Mouse (Mus musculus) limb, embryonic 11.5 days (tissue): ENCODE measurements around the gene Gdf10. TPM values are rescaled to one million over a fixed set of nuclear protein-coding genes. Genes with fewer than 3 reads are reported as not detected.

Source experiments
- ATAC-seq: fragments of 200-750 bp; cut with Nextera tagmentation; 2 replicates; pipeline ENCODE4 v1.8.0; 2017; ENCODE audit warnings: low read depth; ENCODE audit not compliant: insufficient number of reproducible peaks, low FRiP score, low TSS enrichment
- DNase-seq: peaks from one replicate; pipeline ENCODE4 v3.0.0-alpha.2; 2015; ENCODE audit warnings: low spot score
- H3K27ac ChIP-seq: fragments of 300-500 bp; sonication (generic); replicated peaks from 2 replicates; pipeline ENCODE4 v1.5.1; 2014; ENCODE audit warnings: low read depth, mild to moderate bottlenecking, low read length
- H3K27me3 ChIP-seq: fragments of 300-500 bp; sonication (generic); 2 replicates; pipeline ENCODE4 v1.6.1; 2014; ENCODE audit warnings: mild to moderate bottlenecking, low read length, mixed read lengths; ENCODE audit not compliant: control insufficient read depth, insufficient read depth
- H3K36me3 ChIP-seq: fragments of 300-500 bp; sonication (generic); 2 replicates; pipeline ENCODE4 v1.6.1; 2014; ENCODE audit warnings: mild to moderate bottlenecking, low read length, moderate library complexity, mixed read lengths; ENCODE audit not compliant: control insufficient read depth, insufficient read depth
- H3K4me1 ChIP-seq: fragments of 300-500 bp; sonication (generic); 2 replicates; pipeline ENCODE4 v1.6.1; 2014; ENCODE audit warnings: low read length, mixed read lengths; ENCODE audit not compliant: control insufficient read depth, insufficient read depth
- H3K4me2 ChIP-seq: fragments of 300-500 bp; sonication (generic); 2 replicates; pipeline ENCODE4 v1.6.1; 2014; ENCODE audit warnings: low read depth, mild to moderate bottlenecking, moderate library complexity; ENCODE audit not compliant: severe bottlenecking
- H3K4me3 ChIP-seq: fragments of 300-500 bp; sonication (generic); 2 replicates; pipeline ENCODE4 v1.5.1; 2014; ENCODE audit warnings: low read depth, low read length
- H3K9ac ChIP-seq: fragments of 300-500 bp; sonication (generic); 2 replicates; pipeline ENCODE4 v1.6.1; 2014; ENCODE audit warnings: mild to moderate bottlenecking, low read length
- H3K9me3 ChIP-seq: fragments of 300-500 bp; sonication (generic); 2 replicates; pipeline ENCODE4 v1.6.1; 2016; ENCODE audit warnings: low read length; ENCODE audit not compliant: control insufficient read depth
- WGBS: fragments of 180-500 bp; shearing (Covaris S2); extraction: QIAGEN DNeasy Blood & Tissue Kit; methylation state at CpG from one replicate; pipeline ENCODE4 v1.1.7; 2014; 5-methylcytosine and 5-hydroxymethylcytosine counted together
- polyA plus RNA-seq: library from polyadenylated mRNA; unstranded; fragments of >200 nt; fragmentation: Nextera tagmentation; extraction: Ambion mirVana; gene quantifications from 2 replicates; pipeline ENCODE4 v1.2.1, GENCODE M21; 2014

The Gdf10 gene
- polyA plus RNA-seq, 1 experiment from 2014 or later = 4.9 TPM

- peaks cover 18% of the 10 kb centered on the region for H3K27me3 ChIP-seq
- no peak overlapping the region for H3K4me2 ChIP-seq
- H3K9me3 ChIP-seq = no peaks in the 10 kb centered on the region
- H3K27ac ChIP-seq = no peak overlapping the region
- no peak overlapping the region for H3K9ac ChIP-seq
- H3K4me3 ChIP-seq = no peak overlapping the region
- WGBS = 24% methylated on average over 14 of the region's 14 CpGs
- H3K36me3 ChIP-seq = no peaks in the 10 kb centered on the region
- peaks cover 5% of the 10 kb centered on the region; the same call in 1 of the 2 replicates for H3K4me1 ChIP-seq
- DNase-seq (no peak), ATAC-seq (no peak)
Measured at GRCm38 (mm10) chr14:33920727-33921559, 2.4 kb upstream of the Gdf10 start.

GRCm38 (mm10) chr14:33922771-33923167 is 618 bp upstream of the Gdf10 start:
- 13% methylated on average over 8 of the region's 8 CpGs for WGBS
- H3K36me3 ChIP-seq = no peaks in the 10 kb centered on the region
- no peak for ATAC-seq
- no peak for DNase-seq
- H3K9ac ChIP-seq = no peak overlapping the region; the same call in 1 of the 2 replicates
- peak overlapping the region; percentile 95 for H3K4me2 ChIP-seq
- H3K4me1 ChIP-seq = peaks cover 5% of the 10 kb centered on the region; the same call in 1 of the 2 replicates
- H3K4me3 ChIP-seq = peak overlapping the region; percentile 56
- H3K27ac ChIP-seq = no peak overlapping the region
- H3K9me3 ChIP-seq = no peaks in the 10 kb centered on the region
- peaks cover 23% of the 10 kb centered on the region for H3K27me3 ChIP-seq

- Histone ChIP-seq H3K27ac (no peak overlapping the region), H3K9ac (no peak overlapping the region), H3K9me3 (no peaks in the 10 kb centered on the region), H3K4me3 (no peak overlapping the region), H3K36me3 (no peaks in the 10 kb centered on the region), H3K4me2 (no peak overlapping the region), H3K4me1 (no peaks in the 10 kb centered on the region), H3K27me3 (peaks cover 11% of the 10 kb centered on the region)
- 42% methylated on average over 17 of the region's 17 CpGs for WGBS
- ATAC-seq (no peak), DNase-seq (no peak)
Measured at GRCm38 (mm10) chr14:33931853-33932252, 8.5 kb downstream of the Gdf10 start.

- H3K4me3 ChIP-seq = no peak overlapping the region
- ATAC-seq (no peak), DNase-seq (peak; percentile 79)
- H3K4me2 ChIP-seq = no peak overlapping the region
- no peak overlapping the region for H3K9ac ChIP-seq
- H3K27me3 ChIP-seq = peaks cover 10% of the 10 kb centered on the region
- no peaks in the 10 kb centered on the region for H3K36me3 ChIP-seq
- 67% methylated on average over 10 of the region's 10 CpGs for WGBS
- H3K9me3 ChIP-seq = no peaks in the 10 kb centered on the region
- H3K27ac ChIP-seq = no peak overlapping the region
- no peaks in the 10 kb centered on the region for H3K4me1 ChIP-seq
Measured at GRCm38 (mm10) chr14:33932935-33933703, 9.7 kb downstream of the Gdf10 start.

- H3K27me3 ChIP-seq = peaks cover 10% of the 10 kb centered on the region
- ATAC-seq = no peak
Measured at GRCm38 (mm10) chr14:33933778-33934317, 10.5 kb downstream of the Gdf10 start.

GRCm38 (mm10) chr14:33939117-33939516 is 15.7 kb downstream of the Gdf10 start:
- no peak for ATAC-seq
- no peak overlapping the region for H3K4me3 ChIP-seq

More at GRCm38 (mm10) chr14:33933778-33934317, 10.5 kb downstream of the Gdf10 start:
- WGBS = 40% methylated on average over 5 of the region's 5 CpGs
- Histone ChIP-seq H3K4me1 (no peaks in the 10 kb centered on the region), H3K36me3 (no peaks in the 10 kb centered on the region), H3K4me3 (no peak overlapping the region), H3K27ac (no peak overlapping the region), H3K4me2 (no peak overlapping the region), H3K9me3 (no peaks in the 10 kb centered on the region), H3K9ac (no peak overlapping the region)
- DNase-seq = peak; percentile 83

GRCm38 (mm10) chr14:33940739-33941138 is 17.4 kb downstream of the Gdf10 start, which contains the start of gene Gdf2:
Gene Gdf2, plus strand, starts transcription at chr14:33941039.
- no peak for DNase-seq
- no peak for ATAC-seq
- no peak within 1 kb of the TSS for H3K4me3 ChIP-seq
- no peak within 1 kb of the TSS for H3K27ac ChIP-seq
- peak within 1 kb of the TSS; percentile 17; the same call in 1 of the 2 replicates for H3K9ac ChIP-seq
- no peaks in the 10 kb centered on the region for H3K4me1 ChIP-seq
- no peaks in the 10 kb centered on the region for H3K36me3 ChIP-seq
- 61% methylated on average over 8 of the region's 8 CpGs for WGBS
- H3K4me2 ChIP-seq = no peak within 1 kb of the TSS
- no peaks in the 10 kb centered on the region for H3K27me3 ChIP-seq
- no peaks in the 10 kb centered on the region for H3K9me3 ChIP-seq

More at GRCm38 (mm10) chr14:33939117-33939516, 15.7 kb downstream of the Gdf10 start:
- no peaks in the 10 kb centered on the region for H3K36me3 ChIP-seq
- H3K4me2 ChIP-seq = peak overlapping the region; percentile 34
- WGBS = 34% methylated on average over 9 of the region's 9 CpGs
- H3K27ac ChIP-seq = no peak overlapping the region
- no peaks in the 10 kb centered on the region for H3K27me3 ChIP-seq
- no peaks in the 10 kb centered on the region for H3K9me3 ChIP-seq
- peak; percentile 91 for DNase-seq
- no peak overlapping the region for H3K9ac ChIP-seq
- no peaks in the 10 kb centered on the region for H3K4me1 ChIP-seq

GRCm38 (mm10) chr14:33942222-33942621 is 18.8 kb downstream of the Gdf10 start:
- H3K27me3 ChIP-seq = no peaks in the 10 kb centered on the region
- H3K4me2 ChIP-seq = no peak overlapping the region
- no peak overlapping the region for H3K4me3 ChIP-seq
- ATAC-seq = no peak
- no peak for DNase-seq
- no peaks in the 10 kb centered on the region for H3K9me3 ChIP-seq
- H3K36me3 ChIP-seq = no peaks in the 10 kb centered on the region
- H3K27ac ChIP-seq = no peak overlapping the region
- whole genome bisulfite sequencing = 80% methylated on average over 5 of the region's 5 CpGs
- no peak overlapping the region for H3K9ac ChIP-seq
- no peaks in the 10 kb centered on the region for H3K4me1 ChIP-seq
